Mouse (Mus musculus) CH12.LX (cell line): ENCODE data around the gene Gm20388. TPM values are rescaled to one million over a fixed set of nuclear protein-coding genes. Genes with fewer than 3 reads are reported as not detected.

Experiments
- DNase-seq: peaks from one replicate; pipeline ENCODE4 v3.0.0-alpha.2; 2013; ENCODE audit errors: extremely low read depth
- H3K27ac ChIP-seq: 2 replicates; pipeline ENCODE4 v1.5.1; 2012; ENCODE audit warnings: low read depth, mild to moderate bottlenecking, control low read depth, moderate library complexity; ENCODE audit not compliant: insufficient read depth
- H3K27me3 ChIP-seq: replicated peaks from 2 replicates; pipeline ENCODE3; 2012; ENCODE audit warnings: inconsistent platforms
- H3K36me3 ChIP-seq, 2 experiments: replicated peaks in 1 of 2; 2 replicates each; pipeline versions ENCODE3 to v1.6.1; 2012; ENCODE audit warnings: inconsistent platforms in 1 of 2, low read length in 1 of 2, mild to moderate bottlenecking in 1 of 2, mixed read lengths in 1 of 2, moderate library complexity in 1 of 2; ENCODE audit not compliant: control insufficient read depth in 1 of 2, insufficient read depth in 1 of 2
- H3K4me1 ChIP-seq, 2 experiments: 2 replicates each; pipeline ENCODE4 v1.6.1; 2012; ENCODE audit warnings: inconsistent platforms in 1 of 2, moderate library complexity in 1 of 2; ENCODE audit not compliant: insufficient read depth in 2 of 2, control insufficient read depth in 1 of 2
- H3K4me2 ChIP-seq: 2 replicates; pipeline ENCODE4 v1.6.1; 2012; ENCODE audit warnings: low read depth, mild to moderate bottlenecking, control low read depth; ENCODE audit not compliant: poor library complexity, insufficient read depth, severe bottlenecking
- H3K4me3 ChIP-seq, 3 experiments: fragments of 150-350 bp in 1 of 3; sonication (generic) in 1 of 3; replicated peaks in 1 of 3; 2 replicates each; pipeline versions ENCODE3 to v1.5.1; 2011 to 2012; ENCODE audit warnings: low read depth in 2 of 3, low read length in 2 of 3, mild to moderate bottlenecking in 2 of 3, moderate library complexity in 2 of 3, control low read depth in 1 of 3, improper control_type of control experiment in 1 of 3, inconsistent platforms in 1 of 3, mixed read lengths in 1 of 3; ENCODE audit not compliant: poor library complexity in 1 of 3
- H3K79me2 ChIP-seq: replicated peaks from 2 replicates; pipeline ENCODE4 v1.6.1; 2012; ENCODE audit warnings: mild to moderate bottlenecking, moderate library complexity; ENCODE audit not compliant: control insufficient read depth, poor library complexity, insufficient read depth, severe bottlenecking; ENCODE audit errors: extremely low read depth
- H3K9ac ChIP-seq: 2 replicates; pipeline ENCODE4 v1.6.1; 2012; ENCODE audit warnings: low read depth, mild to moderate bottlenecking, control low read depth, moderate library complexity; ENCODE audit not compliant: insufficient read depth
- H3K9me3 ChIP-seq: replicated peaks from 2 replicates; pipeline ENCODE3; 2012; ENCODE audit warnings: low read length, inconsistent platforms, mixed read lengths
- CHD2 ChIP-seq: IDR thresholded peaks from 2 replicates; pipeline ENCODE4 v1.6.1; 2011; ENCODE audit warnings: low read length, improper control_type of control experiment
- EP300 ChIP-seq: IDR thresholded peaks from 2 replicates; pipeline ENCODE4 v1.6.1; 2011; ENCODE audit warnings: low read length, improper control_type of control experiment
- IRF4 ChIP-seq: IDR thresholded peaks from 2 replicates; pipeline ENCODE4 v1.6.1; 2014; ENCODE audit warnings: low read depth, mild to moderate bottlenecking, inconsistent platforms, low read length, improper control_type of control experiment
- JUND ChIP-seq: conservative IDR thresholded peaks from 2 replicates; pipeline ENCODE4 v1.6.1; 2011; ENCODE audit warnings: low read depth, low read length, improper control_type of control experiment
- KAT2A ChIP-seq: IDR thresholded peaks from 2 replicates; pipeline ENCODE4 v1.6.1; 2012; ENCODE audit warnings: low read length, improper control_type of control experiment, inconsistent platforms; ENCODE audit not compliant: insufficient replicate concordance
- MAFK ChIP-seq: IDR thresholded peaks from 2 replicates; pipeline ENCODE4 v1.6.1; 2011; ENCODE audit warnings: low read length, improper control_type of control experiment; ENCODE audit not compliant: insufficient replicate concordance
- MAZ ChIP-seq: IDR thresholded peaks from 2 replicates; pipeline ENCODE4 v1.6.1; 2012; ENCODE audit warnings: low read depth, mild to moderate bottlenecking, inconsistent platforms, low read length, improper control_type of control experiment, moderate library complexity
- MYC ChIP-seq: IDR thresholded peaks from 2 replicates; pipeline ENCODE4 v1.6.1; 2011; ENCODE audit warnings: low read depth, mild to moderate bottlenecking, improper control_type of control experiment, low read length
- NELFE ChIP-seq: IDR thresholded peaks from 2 replicates; pipeline ENCODE4 v1.6.1; 2011; ENCODE audit warnings: low read depth, low read length, improper control_type of control experiment
- PAX5 ChIP-seq: IDR thresholded peaks from 2 replicates; pipeline ENCODE4 v1.6.1; 2012; ENCODE audit warnings: low read length, inconsistent platforms, mixed read lengths
- POLR2A ChIP-seq: IDR thresholded peaks from 2 replicates; pipeline ENCODE4 v1.6.1; 2011; ENCODE audit warnings: low read depth, mild to moderate bottlenecking, improper control_type of control experiment, low read length
- POLR2AphosphoS2 ChIP-seq: IDR thresholded peaks from 2 replicates; pipeline ENCODE4 v1.6.1; 2011; ENCODE audit warnings: low read depth, low read length, improper control_type of control experiment
- RAD21 ChIP-seq: IDR thresholded peaks from 2 replicates; pipeline ENCODE4 v1.6.1; 2011; ENCODE audit warnings: low read depth, mild to moderate bottlenecking, low read length, improper control_type of control experiment, moderate library complexity
- RCOR1 ChIP-seq: conservative IDR thresholded peaks from 2 replicates; pipeline ENCODE4 v1.6.1; 2012; ENCODE audit warnings: low read depth, mild to moderate bottlenecking, inconsistent platforms, low read length, improper control_type of control experiment
- TCF12 ChIP-seq: IDR thresholded peaks from 2 replicates; pipeline ENCODE4 v1.6.1; 2014; ENCODE audit warnings: low read depth, mild to moderate bottlenecking, inconsistent platforms, low read length, improper control_type of control experiment
- USF2 ChIP-seq: conservative IDR thresholded peaks from 2 replicates; pipeline ENCODE4 v1.6.1; 2011; ENCODE audit warnings: low read depth, low read length, improper control_type of control experiment
- ZC3H11A ChIP-seq: IDR thresholded peaks from 2 replicates; pipeline ENCODE4 v1.6.1; 2012; ENCODE audit warnings: low read depth, mild to moderate bottlenecking, inconsistent platforms, low read length, improper control_type of control experiment
- ZKSCAN1 ChIP-seq: IDR thresholded peaks from 2 replicates; pipeline ENCODE4 v1.6.1; 2012; ENCODE audit warnings: low read depth, inconsistent platforms, low read length, improper control_type of control experiment, borderline replicate concordance
- ZNF384 ChIP-seq: IDR thresholded peaks from 2 replicates; pipeline ENCODE4 v1.6.1; 2012; ENCODE audit warnings: low read depth, low read length, improper control_type of control experiment, inconsistent platforms
- dilution Hi-C: fragments of 300-500 bp; cut with MboI; formaldehyde crosslinking; loops from 2 replicates; pipeline ENCODE4 v1.14.3; 2020; ENCODE audit warnings: low sequenced_read_pairs; ENCODE audit not compliant: extremely low pct_unique_long_range_greater_than_20kb, extremely low pct_ligation_motif_present
- in situ Hi-C: fragments of 300-500 bp; cut with MboI; formaldehyde crosslinking; loops from 3 replicates; pipeline ENCODE4 v1.14.3; 2019; ENCODE audit warnings: low sequenced_read_pairs, low pct_ligation_motif_present, low pct_unique_long_range_greater_than_20kb, mixed read lengths
- polyA plus RNA-seq: library from polyadenylated mRNA; unstranded; fragments of >175 nt; gene quantifications from 2 replicates; pipeline ENCODE4 v1.2.1, GENCODE M21; 2012; ENCODE audit warnings: low read depth; ENCODE audit not compliant: insufficient read length
- total RNA-seq, 2 experiments: library from RNA; depleted of rRNA; stranded (reverse); fragments of 300-350 nt in 1 of 2; fragments of >200 nt in 1 of 2; gene quantifications; 2 replicates each; pipeline ENCODE4 v1.2.3; 2012 to 2014

Gm20388 gene
- total and polyA plus RNA-seq, 3 experiments, result 14.8 to 26.3 (median 22.2) TPM

GRCm38 (mm10) chr8:121021488-121021887, 1110.8 kb downstream of the Gm20388 start:
- dilution Hi-C loops, result no loop called here
- no peak overlapping the region for H3K4me2 ChIP-seq

GRCm38 (mm10) chr8:121023003-121023402, 1112.4 kb downstream of the Gm20388 start:
- TF ChIP-seq EP300, result no peak
- no peak for TF ChIP-seq PAX5
- TF ChIP-seq ZC3H11A, result no peak
- TF ChIP-seq MAZ, result no peak
- TF ChIP-seq USF2, result no peak
- TF ChIP-seq RCOR1, result no peak
- TF ChIP-seq JUND, result no peak
- no peak for TF ChIP-seq MAFK
- no peak for TF ChIP-seq TCF12
- no peak for TF ChIP-seq IRF4
- no peak for TF ChIP-seq RAD21

More at GRCm38 (mm10) chr8:121021488-121021887, 1110.8 kb downstream of the Gm20388 start:
- Histone ChIP-seq H3K9ac (no peak overlapping the region), H3K4me3 (no peak overlapping the region), H3K27ac (no peak overlapping the region), H3K79me2 (no peaks in the 10 kb centered on the region), H3K27me3 (peaks cover 92% of the 10 kb centered on the region), H3K9me3 (peaks cover 4% of the 10 kb centered on the region), H3K36me3 (no peaks in the 10 kb centered on the region), H3K4me1 (no peaks in the 10 kb centered on the region; a peak in 1 of 4 replicates)
- in situ Hi-C loops, result no loop called here
- TF ChIP-seq ZNF384 (no peak), NELFE (no peak), RAD21 (no peak), MYC (no peak), KAT2A (no peak), POLR2A (no peak)
- DNase-seq, result no peak

GRCm38 (mm10) chr8:121023736-121024135, 1113.1 kb downstream of the Gm20388 start:
- Histone ChIP-seq H3K9ac (no peak overlapping the region), H3K9me3 (peaks cover 4% of the 10 kb centered on the region), H3K27me3 (peaks cover 90% of the 10 kb centered on the region), H3K36me3 (no peaks in the 10 kb centered on the region), H3K4me2 (no peak overlapping the region), H3K4me3 (no peak overlapping the region), H3K4me1 (no peaks in the 10 kb centered on the region; a peak in 1 of 4 replicates), H3K79me2 (no peaks in the 10 kb centered on the region), H3K27ac (no peak overlapping the region)
- TF ChIP-seq POLR2A (no peak), POLR2AphosphoS2 (no peak), CHD2 (no peak), MYC (no peak), ZKSCAN1 (no peak), JUND (no peak)
- in situ Hi-C loops (no loop called here), dilution Hi-C loops (no loop called here)
- no peak for DNase-seq

More at GRCm38 (mm10) chr8:121023003-121023402, 1112.4 kb downstream of the Gm20388 start:
- H3K27me3 ChIP-seq, result peaks cover 93% of the 10 kb centered on the region
- no peaks in the 10 kb centered on the region for H3K36me3 ChIP-seq
- H3K79me2 ChIP-seq, result no peaks in the 10 kb centered on the region
- peaks cover 4% of the 10 kb centered on the region for H3K9me3 ChIP-seq
- H3K9ac ChIP-seq, result no peak overlapping the region
- H3K4me2 ChIP-seq, result no peak overlapping the region
- no peak for DNase-seq
- H3K4me1 ChIP-seq, result no peaks in the 10 kb centered on the region; a peak in 1 of 4 replicates
- dilution Hi-C loops (no loop called here), in situ Hi-C loops (no loop called here)
- no peak overlapping the region for H3K27ac ChIP-seq
- H3K4me3 ChIP-seq, result no peak overlapping the region
